Mouse (Mus musculus): ENCODE data around the gene B430305J03Rik. TPM values are rescaled to one million over a fixed set of nuclear protein-coding genes. Genes with fewer than 3 reads are reported as not detected.

The B430305J03Rik gene
- polyA plus RNA-seq, 1 experiment from 2014 or later = not detected

GRCm38 (mm10) chr3:61376001-61376400, 10.2 kb upstream of the B430305J03Rik start:
- DNase-seq (ENCODE audit: low spot score) = no peak
- Histone ChIP-seq H3K27me3 (ENCODE audit: control insufficient read depth, insufficient read depth, low read length) (no peaks in the 10 kb centered on the region), H3K27ac (no peak overlapping the region), H3K4me1 (replicated peaks; ENCODE audit: control insufficient read depth, insufficient read depth, low read length) (no peaks in the 10 kb centered on the region), H3K9ac (no peak overlapping the region), H3K4me2 (replicated peaks) (no peak overlapping the region), H3K9me3 (ENCODE audit: control insufficient read depth, low read length) (no peaks in the 10 kb centered on the region), H3K36me3 (replicated peaks; ENCODE audit: control insufficient read depth, insufficient read depth) (peaks cover 7% of the 10 kb centered on the region; the same call in 1 of the 2 replicates), H3K4me3 (replicated peaks; ENCODE audit: low read length) (no peak overlapping the region)
- no peak for ATAC-seq (ENCODE audit: low FRiP score)
- WGBS = 97% methylated on average over 8 of the region's 8 CpGs

GRCm38 (mm10) chr3:61368446-61368845, 2.7 kb upstream of the B430305J03Rik start:
- Histone ChIP-seq H3K36me3 (replicated peaks; ENCODE audit: control insufficient read depth, insufficient read depth) (peaks cover 7% of the 10 kb centered on the region; the same call in 1 of the 2 replicates), H3K27me3 (ENCODE audit: control insufficient read depth, insufficient read depth, low read length) (no peaks in the 10 kb centered on the region), H3K27ac (no peak overlapping the region), H3K9me3 (ENCODE audit: control insufficient read depth, low read length) (no peaks in the 10 kb centered on the region), H3K4me2 (replicated peaks) (peak overlapping the region; percentile 91; the same call in 1 of the 2 replicates), H3K9ac (no peak overlapping the region), H3K4me1 (replicated peaks; ENCODE audit: control insufficient read depth, insufficient read depth, low read length) (peaks cover 29% of the 10 kb centered on the region), H3K4me3 (replicated peaks; ENCODE audit: low read length) (no peak overlapping the region)
- no peak for DNase-seq (ENCODE audit: low spot score)
- ATAC-seq (ENCODE audit: low FRiP score) = no peak
- WGBS = 97% methylated on average over 1 of the region's 1 CpGs

GRCm38 (mm10) chr3:61364978-61365778, 573 bp downstream of the B430305J03Rik start:
- ATAC-seq (ENCODE audit: low FRiP score) (peak; percentile 4; the same call in 1 of the 2 replicates), DNase-seq (ENCODE audit: low spot score) (peak; percentile 58)
- H3K36me3 ChIP-seq (replicated peaks; ENCODE audit: control insufficient read depth, insufficient read depth) = no peaks in the 10 kb centered on the region
- under 1% methylated on average over 68 of the region's 68 CpGs for WGBS
- H3K9ac ChIP-seq = peak overlapping the region; percentile 82
- no peaks in the 10 kb centered on the region for H3K27me3 ChIP-seq (ENCODE audit: control insufficient read depth, insufficient read depth, low read length)
- peaks cover 29% of the 10 kb centered on the region for H3K4me1 ChIP-seq (replicated peaks; ENCODE audit: control insufficient read depth, insufficient read depth, low read length)
- H3K9me3 ChIP-seq (ENCODE audit: control insufficient read depth, low read length) = no peaks in the 10 kb centered on the region
- H3K4me3 ChIP-seq (replicated peaks; ENCODE audit: low read length) = peak overlapping the region; percentile 84
- peak overlapping the region; percentile 91 for H3K4me2 ChIP-seq (replicated peaks)
- peak overlapping the region; percentile 83 for H3K27ac ChIP-seq

- ATAC-seq (ENCODE audit: low FRiP score) (peak; percentile 53), DNase-seq (ENCODE audit: low spot score) (no peak)
- H3K9me3 ChIP-seq (ENCODE audit: control insufficient read depth, low read length) = no peaks in the 10 kb centered on the region
- H3K4me2 ChIP-seq (replicated peaks) = peak overlapping the region; percentile 91
- H3K27me3 ChIP-seq (ENCODE audit: control insufficient read depth, insufficient read depth, low read length) = no peaks in the 10 kb centered on the region
- peak overlapping the region; percentile 84 for H3K4me3 ChIP-seq (replicated peaks; ENCODE audit: low read length)
- no peaks in the 10 kb centered on the region for H3K36me3 ChIP-seq (replicated peaks; ENCODE audit: control insufficient read depth, insufficient read depth)
- H3K4me1 ChIP-seq (replicated peaks; ENCODE audit: control insufficient read depth, insufficient read depth, low read length) = peaks cover 29% of the 10 kb centered on the region
- peak overlapping the region; percentile 83 for H3K27ac ChIP-seq
- peak overlapping the region; percentile 82 for H3K9ac ChIP-seq
- WGBS = 1% methylated on average over 33 of the region's 33 CpGs
Observed at GRCm38 (mm10) chr3:61364661-61364977, 1.1 kb downstream of the B430305J03Rik start.

- peak overlapping the region; percentile 83 for H3K27ac ChIP-seq
- no peaks in the 10 kb centered on the region for H3K9me3 ChIP-seq (ENCODE audit: control insufficient read depth, low read length)
- H3K4me1 ChIP-seq (replicated peaks; ENCODE audit: control insufficient read depth, insufficient read depth, low read length) = peaks cover 29% of the 10 kb centered on the region
- peak overlapping the region; percentile 82 for H3K9ac ChIP-seq
- H3K4me2 ChIP-seq (replicated peaks) = peak overlapping the region; percentile 91
- no peaks in the 10 kb centered on the region for H3K36me3 ChIP-seq (replicated peaks; ENCODE audit: control insufficient read depth, insufficient read depth)
- ATAC-seq (ENCODE audit: low FRiP score) (peak; percentile 94), DNase-seq (ENCODE audit: low spot score) (peak; percentile 94)
- no peaks in the 10 kb centered on the region for H3K27me3 ChIP-seq (ENCODE audit: control insufficient read depth, insufficient read depth, low read length)
- peak overlapping the region; percentile 84 for H3K4me3 ChIP-seq (replicated peaks; ENCODE audit: low read length)
- under 1% methylated on average over 50 of the region's 51 CpGs for WGBS
Observed at GRCm38 (mm10) chr3:61363989-61364660, 1.6 kb downstream of the B430305J03Rik start.

- WGBS = under 1% methylated on average over 30 of the region's 30 CpGs
- ATAC-seq (ENCODE audit: low FRiP score) = peak; percentile 92
- peaks cover 24% of the 10 kb centered on the region for H3K4me1 ChIP-seq (replicated peaks; ENCODE audit: control insufficient read depth, insufficient read depth, low read length)
Observed at GRCm38 (mm10) chr3:61363161-61363988, 2.4 kb downstream of the B430305J03Rik start.

GRCm38 (mm10) chr3:61362821-61363160, 3.0 kb downstream of the B430305J03Rik start:
- peak overlapping the region; percentile 91 for H3K4me2 ChIP-seq (replicated peaks)
- WGBS = 7% methylated on average over 9 of the region's 9 CpGs
- peak overlapping the region; percentile 84 for H3K4me3 ChIP-seq (replicated peaks; ENCODE audit: low read length)
- H3K4me1 ChIP-seq (replicated peaks; ENCODE audit: control insufficient read depth, insufficient read depth, low read length) = peaks cover 18% of the 10 kb centered on the region
- H3K36me3 ChIP-seq (replicated peaks; ENCODE audit: control insufficient read depth, insufficient read depth) = no peaks in the 10 kb centered on the region
- H3K27me3 ChIP-seq (ENCODE audit: control insufficient read depth, insufficient read depth, low read length) = no peaks in the 10 kb centered on the region
- peak overlapping the region; percentile 72 for H3K27ac ChIP-seq
- ATAC-seq (ENCODE audit: low FRiP score) (no peak), DNase-seq (ENCODE audit: low spot score) (no peak)
- H3K9ac ChIP-seq = peak overlapping the region; percentile 54
- no peaks in the 10 kb centered on the region for H3K9me3 ChIP-seq (ENCODE audit: control insufficient read depth, low read length)

More at GRCm38 (mm10) chr3:61363161-61363988, 2.4 kb downstream of the B430305J03Rik start:
- no peaks in the 10 kb centered on the region for H3K9me3 ChIP-seq (ENCODE audit: control insufficient read depth, low read length)
- H3K27ac ChIP-seq = peak overlapping the region; percentile 72
- no peaks in the 10 kb centered on the region for H3K27me3 ChIP-seq (ENCODE audit: control insufficient read depth, insufficient read depth, low read length)
- peak overlapping the region; percentile 91 for H3K4me2 ChIP-seq (replicated peaks)
- peak; percentile 93 for DNase-seq (ENCODE audit: low spot score)
- peak overlapping the region; percentile 84 for H3K4me3 ChIP-seq (replicated peaks; ENCODE audit: low read length)
- H3K36me3 ChIP-seq (replicated peaks; ENCODE audit: control insufficient read depth, insufficient read depth) = no peaks in the 10 kb centered on the region
- H3K9ac ChIP-seq = peak overlapping the region; percentile 82

GRCm38 (mm10) chr3:61361338-61361737, 4.4 kb downstream of the B430305J03Rik start, which contains the start of gene Rap2b:
Gene Rap2b, plus strand, starts transcription at chr3:61361638.
- H3K27ac ChIP-seq = no peak within 1 kb of the TSS
- WGBS = 93% methylated on average over 1 of the region's 1 CpGs
- no peaks in the 10 kb centered on the region for H3K36me3 ChIP-seq (replicated peaks; ENCODE audit: control insufficient read depth, insufficient read depth)
- no peak within 1 kb of the TSS for H3K9ac ChIP-seq
- DNase-seq (ENCODE audit: low spot score) (no peak), ATAC-seq (ENCODE audit: low FRiP score) (no peak)
- no peak within 1 kb of the TSS for H3K4me3 ChIP-seq (replicated peaks; ENCODE audit: low read length)
- H3K27me3 ChIP-seq (ENCODE audit: control insufficient read depth, insufficient read depth, low read length) = no peaks in the 10 kb centered on the region
- peak within 1 kb of the TSS; percentile 91 for H3K4me2 ChIP-seq (replicated peaks)
- H3K9me3 ChIP-seq (ENCODE audit: control insufficient read depth, low read length) = no peaks in the 10 kb centered on the region
- peaks cover 6% of the 10 kb centered on the region for H3K4me1 ChIP-seq (replicated peaks; ENCODE audit: control insufficient read depth, insufficient read depth, low read length)
